Mouse (Mus musculus) limb, embryonic 12.5 days (tissue): ENCODE data around the gene Rfesd. TPM values are rescaled to one million over a fixed set of nuclear protein-coding genes. Genes with fewer than 3 reads are reported as not detected.

Source experiments
- ATAC-seq: fragments of 200-750 bp; cut with Nextera tagmentation; 2 replicates; pipeline ENCODE4 v1.8.0; 2017; ENCODE audit warnings: low read depth, moderate TSS enrichment; ENCODE audit not compliant: insufficient number of reproducible peaks, insufficient read depth, low FRiP score, low TSS enrichment
- H3K27ac ChIP-seq: fragments of 300-500 bp; sonication (generic); 2 replicates; pipeline ENCODE4 v1.5.1; 2016; ENCODE audit warnings: mild to moderate bottlenecking, moderate library complexity
- H3K27me3 ChIP-seq: fragments of 300-500 bp; sonication (generic); 2 replicates; pipeline ENCODE4 v1.6.1; 2016; ENCODE audit warnings: mild to moderate bottlenecking, moderate library complexity
- H3K36me3 ChIP-seq: fragments of 300-500 bp; sonication (generic); 2 replicates; pipeline ENCODE4 v1.6.1; 2016; ENCODE audit warnings: mild to moderate bottlenecking, moderate library complexity
- H3K4me1 ChIP-seq: fragments of 300-500 bp; sonication (generic); replicated peaks from 2 replicates; pipeline ENCODE4 v1.6.1; 2016
- H3K4me2 ChIP-seq: fragments of 300-500 bp; sonication (generic); 2 replicates; pipeline ENCODE4 v1.6.1; 2016; ENCODE audit warnings: mild to moderate bottlenecking, moderate library complexity
- H3K4me3 ChIP-seq: fragments of 300-500 bp; sonication (generic); replicated peaks from 2 replicates; pipeline ENCODE4 v1.5.1; 2016; ENCODE audit warnings: mild to moderate bottlenecking
- H3K9ac ChIP-seq: fragments of 300-500 bp; sonication (generic); replicated peaks from 2 replicates; pipeline ENCODE4 v1.6.1; 2016; ENCODE audit warnings: mild to moderate bottlenecking, moderate library complexity
- H3K9me3 ChIP-seq: fragments of 300-500 bp; sonication (generic); 2 replicates; pipeline ENCODE4 v1.6.1; 2016; ENCODE audit warnings: mild to moderate bottlenecking, moderate library complexity
- WGBS: fragments of 180-500 bp; shearing (Covaris S2); methylation state at CpG from one replicate; pipeline ENCODE4 v1.1.7; 2016; 5-methylcytosine and 5-hydroxymethylcytosine counted together
- polyA plus RNA-seq: library from polyadenylated mRNA; unstranded; fragments of >200 nt; fragmentation: Nextera tagmentation; extraction: Ambion mirVana; gene quantifications from 2 replicates; pipeline ENCODE4 v1.2.1, GENCODE M21; 2016

Rfesd gene
- polyA plus RNA-seq, 1 experiment from 2014 or later = 21.5 TPM

GRCm38 (mm10) chr13:75976649-75977048 is 41.9 kb downstream of the Rfesd start:
- no peaks in the 10 kb centered on the region for H3K9me3 ChIP-seq
- WGBS = 82% methylated on average over 2 of the region's 2 CpGs
- H3K4me1 ChIP-seq = no peaks in the 10 kb centered on the region
- H3K36me3 ChIP-seq = no peaks in the 10 kb centered on the region
- no peak overlapping the region for H3K9ac ChIP-seq
- H3K4me3 ChIP-seq = no peak overlapping the region
- H3K27ac ChIP-seq = no peak overlapping the region
- no peak for ATAC-seq
- H3K4me2 ChIP-seq = no peak overlapping the region
- H3K27me3 ChIP-seq = no peaks in the 10 kb centered on the region

GRCm38 (mm10) chr13:75976218-75976617 is 42.3 kb downstream of the Rfesd start:
- H3K4me3 ChIP-seq = no peak overlapping the region
- H3K4me2 ChIP-seq = no peak overlapping the region
- H3K9me3 ChIP-seq = no peaks in the 10 kb centered on the region
- 88% methylated on average over 2 of the region's 2 CpGs for WGBS
- H3K27me3 ChIP-seq = no peaks in the 10 kb centered on the region
- no peak overlapping the region for H3K9ac ChIP-seq
- H3K27ac ChIP-seq = no peak overlapping the region
- H3K4me1 ChIP-seq = no peaks in the 10 kb centered on the region
- no peak for ATAC-seq
- H3K36me3 ChIP-seq = no peaks in the 10 kb centered on the region

GRCm38 (mm10) chr13:75975629-75976028 is 42.9 kb downstream of the Rfesd start:
- WGBS = 86% methylated on average over 1 of the region's 1 CpGs
- no peak for ATAC-seq
- Histone ChIP-seq H3K9ac (no peak overlapping the region), H3K4me1 (no peaks in the 10 kb centered on the region), H3K27me3 (no peaks in the 10 kb centered on the region), H3K4me2 (no peak overlapping the region), H3K4me3 (no peak overlapping the region), H3K9me3 (no peaks in the 10 kb centered on the region), H3K36me3 (no peaks in the 10 kb centered on the region), H3K27ac (no peak overlapping the region)

GRCm38 (mm10) chr13:75974481-75974880 is 44.0 kb downstream of the Rfesd start:
- Histone ChIP-seq H3K36me3 (no peaks in the 10 kb centered on the region), H3K4me1 (no peaks in the 10 kb centered on the region), H3K9ac (no peak overlapping the region), H3K9me3 (no peaks in the 10 kb centered on the region), H3K4me2 (no peak overlapping the region), H3K27ac (no peak overlapping the region), H3K4me3 (no peak overlapping the region), H3K27me3 (no peaks in the 10 kb centered on the region)
- ATAC-seq = no peak
- WGBS = 82% methylated on average over 2 of the region's 2 CpGs

GRCm38 (mm10) chr13:75966850-75967249 is 51.7 kb downstream of the Rfesd start, which contains the start of gene Spata9:
Gene Spata9 (plus strand): TSS chr13:75967150.
- H3K9me3 ChIP-seq = 0 out of 2 replicates have a peak, but pooled peaks cover 6% of the 10 kb centered on the region
- 93% methylated on average over 1 of the region's 1 CpGs for WGBS

GRCm38 (mm10) chr13:75955357-75955992 is 63.0 kb downstream of the Rfesd start:
- no peak overlapping the region for H3K4me2 ChIP-seq
- H3K9me3 ChIP-seq = no peaks in the 10 kb centered on the region
- no peaks in the 10 kb centered on the region for H3K4me1 ChIP-seq
- no peak overlapping the region for H3K4me3 ChIP-seq
- no peaks in the 10 kb centered on the region for H3K36me3 ChIP-seq
- H3K27ac ChIP-seq = no peak overlapping the region
- H3K27me3 ChIP-seq = no peaks in the 10 kb centered on the region
- ATAC-seq = no peak
- H3K9ac ChIP-seq = no peak overlapping the region

More at GRCm38 (mm10) chr13:75966850-75967249, 51.7 kb downstream of the Rfesd start, which contains the start of gene Spata9:
- ATAC-seq = no peak
- Histone ChIP-seq H3K4me2 (no peak within 1 kb of the TSS), H3K4me3 (no peak within 1 kb of the TSS), H3K27me3 (no peaks in the 10 kb centered on the region), H3K9ac (no peak within 1 kb of the TSS), H3K36me3 (no peaks in the 10 kb centered on the region), H3K27ac (no peak within 1 kb of the TSS), H3K4me1 (no peaks in the 10 kb centered on the region)

Other genes with a start within 250 kb of the Rfesd start
- 30.9 and 31.2 TPM in 2 replicates for gene Glrx, start 178.9 kb downstream of the Rfesd start, polyA plus RNA-seq
- 80.1 and 80.9 TPM in 2 replicates for gene Rhobtb3, start 74.8 kb downstream of the Rfesd start, polyA plus RNA-seq
- 0.47 and 0.85 TPM in 2 replicates for gene Spata9, start 51.6 kb downstream of the Rfesd start, polyA plus RNA-seq
- gene Gpr150, start 38.3 kb upstream of the Rfesd start, polyA plus RNA-seq = 0.21 TPM in 1 of 2 replicates, not detected in the other
- 7.8 and 9.0 TPM in 2 replicates for gene Arsk, start 79.9 kb upstream of the Rfesd start, polyA plus RNA-seq
- 18.6 and 22.4 TPM in 2 replicates for gene Ttc37, start 80.0 kb upstream of the Rfesd start, polyA plus RNA-seq